Mouse (Mus musculus) lung, postnatal 0 days (tissue): Measurements from ENCODE around the gene Ticrr.

Experiments used
- CTCF ChIP-seq: IDR thresholded peaks from 2 replicates; pipeline ENCODE4 v1.5.1; 2016; ENCODE audit warnings: antibody characterized with exemption, mild to moderate bottlenecking
- EP300 ChIP-seq: IDR thresholded peaks from 2 replicates; pipeline ENCODE4 v1.6.1; 2016; ENCODE audit warnings: antibody characterized with exemption, mild to moderate bottlenecking, control low read depth

DNA sequence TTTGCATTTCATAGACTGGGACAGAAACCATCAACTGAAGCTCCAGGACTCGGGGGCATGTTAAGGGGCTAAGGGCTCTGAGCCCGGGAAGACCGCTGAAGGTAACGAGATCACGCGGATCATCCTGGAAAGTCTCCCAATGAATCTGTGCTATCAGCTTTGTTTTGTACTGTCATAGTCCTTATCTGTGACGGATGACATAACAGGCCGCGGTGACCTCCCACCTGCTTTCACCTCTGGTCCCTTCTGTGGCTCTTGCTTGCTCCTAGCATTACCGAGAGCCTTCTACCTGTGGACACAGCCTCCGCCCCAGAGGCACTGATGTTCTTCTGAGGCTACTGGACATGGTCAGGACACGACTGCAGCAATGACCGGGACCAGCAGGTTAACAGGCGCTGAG, 76.5 kb downstream of the Ticrr start:
- TF ChIP-seq CTCF, result no peak
- TF ChIP-seq EP300, result no peak
